Mouse (Mus musculus): ENCODE data around the gene Dap3. TPM values are rescaled to one million over a fixed set of nuclear protein-coding genes. Genes with fewer than 3 reads are reported as not detected.

Gene Dap3
- polyA plus RNA-seq, 1 experiment from 2014 or later, result 144 TPM

DNA sequence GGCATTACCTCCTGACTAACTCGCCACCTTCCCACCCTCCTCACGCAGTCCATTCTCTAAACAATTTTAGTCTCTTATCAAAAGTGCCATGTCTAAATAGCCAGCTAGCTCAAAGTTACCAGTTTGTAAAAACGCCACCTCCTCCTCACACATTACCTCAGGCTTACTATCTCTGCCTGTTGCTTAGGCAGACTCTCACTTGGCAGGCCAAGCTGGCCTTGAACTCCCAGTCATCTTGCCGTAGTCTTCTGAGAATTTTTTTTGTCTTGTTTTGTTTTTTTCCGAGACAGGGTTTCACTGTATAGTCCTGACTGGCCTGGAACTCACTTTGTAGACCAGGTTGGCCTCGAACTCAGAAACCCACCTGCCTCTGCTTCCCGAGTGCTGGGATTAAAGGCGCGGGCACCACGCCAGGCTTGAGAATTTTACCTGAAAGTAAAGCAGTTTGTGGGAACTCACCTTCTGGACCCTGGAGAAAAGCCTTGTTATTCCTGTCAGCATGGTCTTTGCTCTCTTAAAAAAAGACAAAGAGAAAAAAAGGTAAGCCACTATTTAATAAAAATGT is 8.6 kb downstream of the Dap3 start:
- H3K27ac ChIP-seq (replicated peaks), result no peak overlapping the region
- WGBS, result 96% methylated on average over 10 of the region's 10 CpGs
- H3K4me2 ChIP-seq, result no peak overlapping the region
- H3K27me3 ChIP-seq (replicated peaks), result no peaks in the 10 kb centered on the region
- ATAC-seq (ENCODE audit: low FRiP score), result no peak
- H3K4me1 ChIP-seq, result peaks cover 8% of the 10 kb centered on the region; the same call in 1 of the 2 replicates
- no peak overlapping the region for H3K4me3 ChIP-seq (replicated peaks)
- no peak overlapping the region for H3K9ac ChIP-seq (replicated peaks)
- H3K36me3 ChIP-seq, result peaks cover 38% of the 10 kb centered on the region
- no peaks in the 10 kb centered on the region for H3K9me3 ChIP-seq (replicated peaks)

DNA sequence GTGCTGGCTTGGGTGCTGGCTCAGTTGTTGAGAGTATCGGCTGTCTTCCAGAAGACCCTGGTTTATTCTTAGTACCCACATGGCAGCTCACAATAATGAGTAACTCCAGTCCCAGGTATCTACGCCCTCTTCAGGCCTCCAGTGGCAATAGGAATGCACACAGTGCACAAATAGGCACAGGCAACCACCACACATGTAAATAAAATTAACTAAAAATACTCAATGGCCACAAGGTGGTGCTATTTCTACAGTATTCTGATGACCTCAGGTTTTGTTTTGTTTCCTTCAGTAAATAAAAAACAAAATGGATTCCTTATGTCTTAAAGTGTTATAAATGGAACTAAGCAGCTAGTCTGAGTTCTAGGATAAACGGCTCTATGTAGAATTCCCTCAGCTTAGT is 11.2 kb downstream of the Dap3 start:
- Histone ChIP-seq H3K36me3 (peaks cover 58% of the 10 kb centered on the region), H3K27me3 (replicated peaks) (no peaks in the 10 kb centered on the region), H3K9ac (replicated peaks) (no peak overlapping the region), H3K27ac (replicated peaks) (no peak overlapping the region), H3K4me2 (no peak overlapping the region), H3K4me1 (peaks cover 7% of the 10 kb centered on the region; the same call in 1 of the 2 replicates), H3K9me3 (replicated peaks) (no peaks in the 10 kb centered on the region), H3K4me3 (replicated peaks) (no peak overlapping the region)
- ATAC-seq (ENCODE audit: low FRiP score), result no peak
- 65% methylated on average over 3 of the region's 3 CpGs for WGBS

DNA sequence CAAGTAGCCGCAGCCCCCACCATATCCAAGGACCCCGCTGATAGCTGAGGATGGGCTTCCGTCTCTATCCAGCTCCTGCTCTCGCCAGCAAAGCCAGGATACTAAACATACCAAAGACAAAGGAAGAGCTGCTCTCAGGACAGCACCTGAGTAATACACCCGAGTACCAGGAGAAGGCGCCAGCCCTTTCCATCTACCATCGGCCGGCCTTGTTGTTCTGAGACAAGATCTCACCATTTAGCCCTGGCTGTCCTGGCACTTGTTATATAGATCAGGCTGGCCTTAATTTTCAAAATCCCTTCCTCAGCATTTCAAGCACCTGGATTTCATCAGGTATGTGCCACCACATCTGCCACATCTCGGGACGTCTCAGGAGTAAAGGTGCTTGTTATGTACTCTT is 11.9 kb downstream of the Dap3 start:
- Histone ChIP-seq H3K4me3 (replicated peaks) (no peak overlapping the region), H3K36me3 (peaks cover 65% of the 10 kb centered on the region), H3K27ac (replicated peaks) (no peak overlapping the region), H3K27me3 (replicated peaks) (no peaks in the 10 kb centered on the region), H3K9ac (replicated peaks) (no peak overlapping the region), H3K4me2 (no peak overlapping the region), H3K4me1 (peaks cover 7% of the 10 kb centered on the region; the same call in 1 of the 2 replicates), H3K9me3 (replicated peaks) (no peaks in the 10 kb centered on the region)
- WGBS, result 92% methylated on average over 10 of the region's 10 CpGs
- ATAC-seq (ENCODE audit: low FRiP score), result no peak

DNA sequence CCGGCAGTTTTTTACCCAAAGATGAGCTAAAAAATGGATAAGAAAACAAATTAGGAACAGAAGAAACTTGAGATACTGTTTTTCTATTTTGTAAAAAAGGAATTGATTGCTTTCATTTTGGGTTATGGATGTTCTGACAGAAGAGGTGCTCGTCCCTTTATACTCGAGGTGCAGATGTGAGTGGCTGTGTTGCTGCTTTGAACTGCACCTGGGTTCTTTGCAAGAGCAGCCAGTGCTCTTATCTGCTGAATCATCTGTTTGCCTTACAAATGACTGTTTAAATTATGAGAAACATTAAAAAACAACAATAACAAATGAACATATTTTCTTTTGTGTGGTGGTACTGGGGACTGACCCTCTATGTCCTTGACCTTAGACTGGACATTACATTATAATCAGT is 21.5 kb downstream of the Dap3 start:
- Histone ChIP-seq H3K9ac (replicated peaks) (no peak overlapping the region), H3K36me3 (peaks cover 94% of the 10 kb centered on the region), H3K4me3 (replicated peaks) (no peak overlapping the region), H3K4me2 (no peak overlapping the region), H3K27ac (replicated peaks) (no peak overlapping the region; the same call in 1 of the 2 replicates), H3K27me3 (replicated peaks) (no peaks in the 10 kb centered on the region), H3K4me1 (no peaks in the 10 kb centered on the region), H3K9me3 (replicated peaks) (no peaks in the 10 kb centered on the region)
- ATAC-seq (ENCODE audit: low FRiP score), result no peak
- 83% methylated on average over 3 of the region's 3 CpGs for WGBS

DNA sequence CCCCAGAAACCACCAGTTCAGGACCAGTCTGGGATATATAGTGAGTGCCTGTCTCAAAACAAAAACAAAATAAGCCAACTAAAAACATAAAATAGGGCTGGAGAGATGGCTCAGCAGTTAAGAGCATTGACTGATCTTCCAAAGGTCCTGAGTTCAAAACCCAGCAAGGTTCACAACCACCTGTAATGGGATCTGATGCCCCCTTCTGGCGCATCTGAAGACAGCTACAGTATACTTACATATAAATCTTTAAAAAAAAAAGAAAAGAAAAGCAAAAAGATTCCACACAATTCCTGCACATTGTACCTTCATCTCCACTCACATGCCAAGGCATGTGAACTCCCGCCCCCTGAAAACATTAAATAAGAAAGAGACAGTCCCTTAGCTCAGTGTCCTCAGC is 25.3 kb downstream of the Dap3 start:
- H3K9me3 ChIP-seq (replicated peaks), result no peaks in the 10 kb centered on the region
- ATAC-seq (ENCODE audit: low FRiP score), result no peak
- H3K4me3 ChIP-seq (replicated peaks), result no peak overlapping the region
- no peak overlapping the region for H3K4me2 ChIP-seq
- no peaks in the 10 kb centered on the region for H3K4me1 ChIP-seq
- no peak overlapping the region for H3K27ac ChIP-seq (replicated peaks)
- no peaks in the 10 kb centered on the region for H3K27me3 ChIP-seq (replicated peaks)
- peaks cover 97% of the 10 kb centered on the region for H3K36me3 ChIP-seq
- no peak overlapping the region for H3K9ac ChIP-seq (replicated peaks)
- WGBS, result 97% methylated on average over 2 of the region's 2 CpGs

DNA sequence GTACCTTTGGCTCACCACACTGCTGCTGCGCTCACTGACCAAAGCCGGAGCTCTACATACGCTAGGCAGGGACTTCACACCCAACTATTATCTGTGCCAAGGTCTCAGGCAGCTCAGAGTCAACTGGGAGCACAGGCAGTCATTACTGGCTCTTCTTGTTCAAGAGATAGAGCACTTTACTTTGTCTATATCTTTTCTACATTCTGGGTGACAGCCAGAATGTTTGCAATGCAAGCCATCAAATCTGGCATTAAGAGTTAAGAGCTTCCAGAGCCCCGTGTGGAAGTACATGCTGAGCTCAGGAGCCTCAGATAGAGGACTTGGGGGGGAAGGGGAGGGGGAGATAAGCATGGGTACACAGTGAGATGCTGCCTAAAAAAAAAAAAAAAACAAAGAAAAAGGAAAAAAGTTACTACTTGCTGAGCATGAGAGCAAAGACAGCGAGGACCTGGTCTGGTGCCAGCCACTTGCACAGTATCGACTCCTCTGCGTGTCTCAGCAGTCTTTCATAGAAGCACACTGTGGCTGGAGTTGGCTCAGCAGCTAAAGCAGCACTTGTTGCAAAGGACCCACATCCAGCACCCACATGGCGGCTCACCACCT is 26.9 kb downstream of the Dap3 start:
- WGBS, result 90% methylated on average over 8 of the region's 8 CpGs

DNA sequence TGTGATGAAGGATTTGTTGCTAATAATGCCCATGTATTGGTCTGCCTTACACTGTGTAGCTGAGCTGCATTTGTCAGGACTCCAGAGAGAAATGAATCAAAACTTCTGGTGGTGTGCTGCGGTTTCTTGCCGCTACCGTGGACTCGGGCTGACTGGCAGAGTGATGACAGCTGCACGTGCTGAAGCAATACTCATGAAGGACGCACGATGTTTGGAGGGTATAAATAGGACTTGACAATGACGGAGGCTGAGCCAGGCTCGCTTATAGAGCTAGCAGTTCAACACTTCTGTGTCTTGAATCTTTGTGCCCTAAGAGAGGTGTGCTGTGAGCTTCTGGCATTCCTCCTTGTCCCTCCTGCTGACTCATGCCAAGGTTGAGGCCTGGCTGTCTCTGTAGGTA is 29.6 kb downstream of the Dap3 start:
- WGBS, result 94% methylated on average over 9 of the region's 9 CpGs
- Histone ChIP-seq H3K9ac (replicated peaks) (no peak overlapping the region), H3K9me3 (replicated peaks) (no peaks in the 10 kb centered on the region), H3K4me1 (no peaks in the 10 kb centered on the region), H3K27ac (replicated peaks) (no peak overlapping the region), H3K36me3 (peaks cover 59% of the 10 kb centered on the region), H3K27me3 (replicated peaks) (no peaks in the 10 kb centered on the region), H3K4me3 (replicated peaks) (no peak overlapping the region), H3K4me2 (no peak overlapping the region)
- ATAC-seq (ENCODE audit: low FRiP score), result no peak

More for the DNA sequence above, 26.9 kb downstream of the Dap3 start:
- Histone ChIP-seq H3K27ac (replicated peaks) (no peak overlapping the region), H3K36me3 (peaks cover 86% of the 10 kb centered on the region), H3K4me1 (no peaks in the 10 kb centered on the region), H3K9me3 (replicated peaks) (no peaks in the 10 kb centered on the region), H3K27me3 (replicated peaks) (no peaks in the 10 kb centered on the region), H3K9ac (replicated peaks) (no peak overlapping the region), H3K4me2 (no peak overlapping the region), H3K4me3 (replicated peaks) (no peak overlapping the region)
- no peak for ATAC-seq (ENCODE audit: low FRiP score)

DNA sequence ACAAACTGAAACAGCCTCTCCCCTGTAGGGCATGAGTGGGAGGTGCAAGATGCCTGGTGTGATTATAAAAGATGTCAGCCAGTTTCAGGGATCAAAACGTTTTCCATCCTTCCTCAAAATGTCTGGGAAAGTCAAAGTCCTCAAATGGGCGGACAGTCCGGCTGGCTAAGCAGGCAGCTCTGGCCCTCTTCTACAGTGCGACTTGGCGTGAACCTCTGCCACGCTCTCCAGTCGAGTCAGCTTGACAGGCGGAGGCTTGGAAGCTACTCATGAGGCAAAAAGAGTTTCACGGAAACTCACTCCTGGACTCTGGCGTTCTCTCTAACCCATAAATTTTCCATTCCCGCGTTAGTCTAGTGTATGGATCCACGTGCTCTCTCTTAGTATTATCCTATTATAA is 32.0 kb downstream of the Dap3 start:
- no peak for ATAC-seq (ENCODE audit: low FRiP score)
- H3K9me3 ChIP-seq (replicated peaks), result no peaks in the 10 kb centered on the region
- H3K27ac ChIP-seq (replicated peaks), result no peak overlapping the region
- no peak overlapping the region for H3K4me2 ChIP-seq
- peaks cover 8% of the 10 kb centered on the region for H3K4me1 ChIP-seq
- H3K36me3 ChIP-seq, result peaks cover 37% of the 10 kb centered on the region
- no peaks in the 10 kb centered on the region for H3K27me3 ChIP-seq (replicated peaks)
- 79% methylated on average over 13 of the region's 13 CpGs for WGBS
- H3K4me3 ChIP-seq (replicated peaks), result no peak overlapping the region
- H3K9ac ChIP-seq (replicated peaks), result no peak overlapping the region

DNA sequence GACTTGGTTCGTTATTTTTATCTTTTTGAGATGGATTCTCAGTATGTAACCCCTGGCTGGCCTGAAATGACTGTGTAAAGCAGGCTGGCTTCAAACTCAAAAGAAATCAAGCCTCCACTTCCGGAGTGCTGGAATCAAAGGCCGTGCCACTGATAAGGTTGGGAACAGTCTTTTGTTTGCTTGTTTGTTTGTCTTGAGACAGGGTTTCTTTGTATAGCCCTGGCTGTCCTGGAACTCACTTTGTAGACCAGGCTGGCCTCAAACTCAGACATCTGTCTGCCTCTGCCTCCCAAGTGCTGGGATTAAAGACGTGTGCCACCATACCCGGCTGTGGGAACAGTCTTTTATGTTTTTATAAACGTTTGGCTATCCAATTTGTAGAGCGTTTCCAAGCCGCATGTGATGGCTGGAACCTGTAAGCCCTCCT is 36.6 kb downstream of the Dap3 start:
- no peak for ATAC-seq (ENCODE audit: low FRiP score)

DNA sequence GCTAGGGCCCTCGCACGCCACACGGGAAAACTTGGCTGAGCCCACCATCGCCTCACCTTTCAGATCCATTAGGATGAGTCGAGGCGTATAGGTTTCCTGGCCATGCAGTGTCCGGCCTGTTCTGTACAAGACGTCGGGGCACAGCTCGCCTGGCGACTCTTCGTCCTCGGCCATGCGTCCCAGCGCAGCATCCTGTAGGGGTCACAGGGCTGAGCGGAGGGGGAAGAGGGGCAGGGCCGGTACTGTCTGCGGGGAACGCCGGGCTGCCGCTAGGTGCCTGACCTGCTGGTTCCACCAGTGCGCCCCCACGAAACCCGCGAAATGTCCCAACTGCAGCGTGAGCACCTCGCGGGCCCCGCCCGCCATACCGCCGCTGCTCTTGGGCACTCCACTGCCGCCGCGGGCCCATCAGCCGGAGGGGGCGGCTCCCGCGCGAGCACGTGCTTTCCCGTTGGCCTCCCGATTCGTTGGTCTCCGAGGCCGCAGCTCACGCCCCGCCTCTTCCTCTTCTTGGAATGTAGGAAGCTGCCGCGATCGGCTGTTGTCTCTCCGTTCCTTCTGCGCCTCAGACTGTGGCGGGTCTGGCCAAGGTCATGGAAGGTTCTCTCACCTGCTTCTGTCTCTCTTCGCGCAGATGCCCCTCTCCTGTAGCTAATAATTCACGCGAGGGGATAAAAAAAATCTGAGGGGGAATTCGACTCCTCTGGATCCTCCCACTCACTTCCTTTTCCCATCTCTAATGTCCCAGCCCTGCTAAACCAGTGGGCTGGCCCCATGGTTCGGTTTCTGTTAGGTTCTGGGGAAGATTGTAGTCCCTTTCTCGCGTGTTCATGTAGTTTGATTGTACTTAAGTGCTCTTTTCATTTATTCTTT is 37.2 kb downstream of the Dap3 start, which contains the start of gene Msto1:
Msto1 (minus strand) TSS at position 489 of the 873 bp plus-strand sequence.
- Histone ChIP-seq H3K36me3 (peaks cover 36% of the 10 kb centered on the region), H3K27ac (replicated peaks) (peak within 1 kb of the TSS; percentile 93), H3K27me3 (replicated peaks) (no peaks in the 10 kb centered on the region), H3K4me2 (peak within 1 kb of the TSS; percentile 75), H3K9me3 (replicated peaks) (no peaks in the 10 kb centered on the region), H3K9ac (replicated peaks) (peak within 1 kb of the TSS; percentile 76), H3K4me1 (peaks cover 22% of the 10 kb centered on the region), H3K4me3 (replicated peaks) (peak within 1 kb of the TSS; percentile 81)
- under 1% methylated on average over 61 of the region's 62 CpGs for WGBS
- peak; percentile 98 for ATAC-seq (ENCODE audit: low FRiP score)

More for the DNA sequence above, 36.6 kb downstream of the Dap3 start:
- Histone ChIP-seq H3K27me3 (replicated peaks) (no peaks in the 10 kb centered on the region), H3K27ac (replicated peaks) (peak overlapping the region; percentile 93), H3K4me1 (peaks cover 22% of the 10 kb centered on the region), H3K9me3 (replicated peaks) (no peaks in the 10 kb centered on the region), H3K4me2 (peak overlapping the region; percentile 75), H3K4me3 (replicated peaks) (peak overlapping the region; percentile 81), H3K36me3 (peaks cover 31% of the 10 kb centered on the region), H3K9ac (replicated peaks) (peak overlapping the region; percentile 76)
- WGBS, result 29% methylated on average over 8 of the region's 8 CpGs

DNA sequence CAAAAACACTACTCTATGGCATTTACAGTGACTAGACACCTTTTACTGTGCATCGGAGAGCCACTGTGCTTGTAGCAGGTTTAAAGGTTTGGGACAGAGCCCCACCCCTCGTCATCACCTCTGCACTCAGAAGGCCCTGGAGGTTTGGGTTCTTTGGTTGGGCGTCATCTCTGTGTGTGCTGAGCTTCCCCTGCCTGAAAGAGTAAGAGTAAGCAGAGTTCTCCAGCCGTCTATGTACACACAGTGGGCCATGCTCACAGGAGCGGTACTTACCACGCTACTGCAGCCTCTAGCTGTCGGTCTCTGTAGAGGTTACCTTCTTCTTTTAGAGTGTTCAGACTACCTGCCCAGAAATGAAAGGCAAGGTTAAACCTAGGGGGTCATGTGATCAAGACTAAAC is 38.4 kb downstream of the Dap3 start:
- Histone ChIP-seq H3K36me3 (peaks cover 47% of the 10 kb centered on the region), H3K4me2 (peak overlapping the region; percentile 75), H3K27ac (replicated peaks) (no peak overlapping the region), H3K4me1 (peaks cover 22% of the 10 kb centered on the region), H3K9me3 (replicated peaks) (no peaks in the 10 kb centered on the region), H3K27me3 (replicated peaks) (no peaks in the 10 kb centered on the region), H3K9ac (replicated peaks) (no peak overlapping the region), H3K4me3 (replicated peaks) (peak overlapping the region; percentile 81)
- 89% methylated on average over 7 of the region's 7 CpGs for WGBS
- ATAC-seq (ENCODE audit: low FRiP score), result no peak

Measured in neural tube, embryonic 15.5 days (tissue).